Mouse (Mus musculus): ENCODE data around the gene Efemp1.

DNA sequence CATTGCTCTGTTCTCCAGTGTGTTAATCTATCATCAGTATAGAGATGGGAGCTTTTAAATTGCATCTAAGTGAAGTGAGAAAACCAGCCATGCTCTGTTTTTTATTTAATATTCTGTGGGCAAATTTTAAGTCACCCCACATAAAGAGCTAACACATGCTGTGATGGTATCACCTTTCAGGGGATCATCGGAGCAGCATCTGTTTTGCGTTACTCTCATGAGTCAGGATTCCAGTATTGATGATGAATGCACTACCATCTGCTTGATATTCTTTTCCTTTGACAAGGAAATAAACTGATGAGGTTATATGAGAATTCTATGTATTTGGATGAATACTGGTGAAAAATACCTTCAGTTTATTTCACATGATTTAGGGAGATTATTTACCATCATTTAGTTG is 16.1 kb downstream of the Efemp1 start:
- TF ChIP-seq GATA1 (IDR thresholded peaks at IDR 0.05; ENCODE audit: borderline replicate concordance, low read length) (no peak), FLI1 (IDR thresholded peaks at IDR 0.05; ENCODE audit: low read length) (no peak)
